In the genomic region with DNA sequence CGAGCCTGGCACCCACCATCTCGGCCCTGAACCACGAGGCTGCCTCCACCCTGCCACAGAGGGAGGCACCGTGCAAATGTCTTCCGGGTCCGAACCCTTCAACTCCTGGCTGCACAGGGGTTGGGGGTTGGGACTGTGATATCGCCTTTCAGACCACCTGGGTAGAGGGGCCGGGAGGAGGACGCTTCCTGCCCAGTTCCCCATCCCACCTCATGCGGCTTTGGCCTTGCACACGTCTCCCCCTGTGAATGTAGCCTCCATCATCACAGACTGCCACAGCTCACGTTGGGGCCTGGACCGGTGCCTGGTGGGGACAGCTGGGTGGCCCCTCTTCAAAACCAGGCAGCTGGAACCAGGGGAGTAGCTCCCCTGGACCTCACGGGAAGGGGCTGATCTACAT, we compare ENCODE assay signal across 8 mouse cellular contexts. TPM values are rescaled to one million over a fixed set of nuclear protein-coding genes. Genes with fewer than 3 reads are reported as not detected.
DNase-seq lines count a peak whose midpoint lies in the region; ATAC-seq and TF ChIP-seq lines count a peak whose summit lies in the region.

No protein-coding gene starts in this region.

- H3K9ac ChIP-seq in heart, adult 2 months (ENCODE audit: low read depth, low read length): peak overlapping the region; percentile 73; the same call in 1 of the 2 replicates
- H3K9ac ChIP-seq in lung, postnatal 0 days (replicated peaks; ENCODE audit: low read depth): no peak overlapping the region
- peak overlapping the region; percentile 20; the same call in 1 of the 2 replicates for H3K9ac ChIP-seq in intestine, embryonic 14.5 days (ENCODE audit: low read length)
- peak overlapping the region; percentile 67 for H3K9ac ChIP-seq in stomach, embryonic 16.5 days (ENCODE audit: low read length)

- no peak for DNase-seq in heart, adult 2 months
- DNase-seq in heart, postnatal 14 days: no peak
- DNase-seq in lung, postnatal 0 days (ENCODE audit: low spot score): no peak
- DNase-seq in lung, adult 18-20 months: no peak
- DNase-seq in intestine, embryonic 14.5 days (ENCODE audit: low spot score): peak; percentile 62
- DNase-seq in natural killer cell, adult 2 months (ENCODE audit: low spot score in 2 of 2): no peak

- peak overlapping the region; percentile 91 for H3K27ac ChIP-seq in heart, adult 2 months
- no peak overlapping the region for H3K27ac ChIP-seq in lung, postnatal 0 days (ENCODE audit: low read length)
- peak overlapping the region; percentile 0; the same call in 1 of the 2 replicates for H3K27ac ChIP-seq in intestine, embryonic 14.5 days (ENCODE audit: low read depth)
- no peak overlapping the region; the same call in 1 of the 2 replicates for H3K27ac ChIP-seq in stomach, embryonic 16.5 days (ENCODE audit: low read length)

- WGBS in heart, adult 2 months: 68% methylated on average over 14 of the region's 14 CpGs
- WGBS in lung, postnatal 0 days: 40% methylated on average over 14 of the region's 14 CpGs
- WGBS in intestine, embryonic 14.5 days: 23% methylated on average over 14 of the region's 14 CpGs
- 37% methylated on average over 14 of the region's 14 CpGs for WGBS in stomach, embryonic 16.5 days

- no peak overlapping the region for H3K4me3 ChIP-seq in heart, adult 2 months
- no peak overlapping the region for H3K4me3 ChIP-seq in lung, postnatal 0 days (ENCODE audit: low read depth, low read length)
- H3K4me3 ChIP-seq in intestine, embryonic 14.5 days (ENCODE audit: low read depth, low read length): no peak overlapping the region
- peak overlapping the region; percentile 30 for H3K4me3 ChIP-seq in stomach, embryonic 16.5 days (replicated peaks; ENCODE audit: low read length)

- no peak for TF ChIP-seq POLR2A in heart, adult 2 months (IDR thresholded peaks at IDR 0.05; ENCODE audit: insufficient read depth, low read depth, low read length)

- H3K4me1 ChIP-seq in heart, adult 2 months (ENCODE audit: control insufficient read depth, insufficient read depth, low read length): peaks cover 11% of the 10 kb centered on the region
- peaks cover 11% of the 10 kb centered on the region for H3K4me1 ChIP-seq in lung, postnatal 0 days (ENCODE audit: insufficient read depth, low read depth, low read length)
- H3K4me1 ChIP-seq in intestine, embryonic 14.5 days (replicated peaks; ENCODE audit: control insufficient read depth, insufficient read depth, low read length): peaks cover 18% of the 10 kb centered on the region
- peaks cover 12% of the 10 kb centered on the region for H3K4me1 ChIP-seq in stomach, embryonic 16.5 days (ENCODE audit: control insufficient read depth, insufficient read depth, low read length)

- no peaks in the 10 kb centered on the region for H3K9me3 ChIP-seq in lung, postnatal 0 days (ENCODE audit: low read length)
- H3K9me3 ChIP-seq in intestine, embryonic 14.5 days (ENCODE audit: control insufficient read depth, low read length): no peaks in the 10 kb centered on the region
- H3K9me3 ChIP-seq in stomach, embryonic 16.5 days (replicated peaks; ENCODE audit: control insufficient read depth, low read length): no peaks in the 10 kb centered on the region

- ATAC-seq in lung, postnatal 0 days: no peak
- ATAC-seq in intestine, embryonic 14.5 days (replicated peaks; ENCODE audit: low FRiP score, low TSS enrichment, low read depth): no peak
- no peak for ATAC-seq in stomach, embryonic 16.5 days (ENCODE audit: insufficient read depth, low FRiP score)
- ATAC-seq in frontal cortex, adult (ENCODE audit: low TSS enrichment): no peak

- H3K4me2 ChIP-seq in lung, postnatal 0 days (replicated peaks; ENCODE audit: low read depth, low read length): peak overlapping the region; percentile 59; the same call in 1 of the 2 replicates
- H3K4me2 ChIP-seq in intestine, embryonic 14.5 days (ENCODE audit: low read length): 0 out of 2 replicates have a peak overlapping the region, but pooled peaks have one; percentile 28
- H3K4me2 ChIP-seq in stomach, embryonic 16.5 days (ENCODE audit: low read depth, low read length): peak overlapping the region; percentile 49

- no peak for TF ChIP-seq EP300 in heart, adult 2 months (IDR thresholded peaks at IDR 0.05; ENCODE audit: insufficient read depth, low read depth, low read length)
- TF ChIP-seq EP300 in lung, postnatal 0 days (IDR thresholded peaks at IDR 0.05): no peak

- intact Hi-C loops in heart, adult 2 months (cut with DNase I): no loop called here
- intact Hi-C loops in heart, postnatal 14 days (cut with DNase I): no loop called here

- no peaks in the 10 kb centered on the region for H3K27me3 ChIP-seq in heart, adult 2 months (ENCODE audit: control insufficient read depth, insufficient read depth, low read length)
- H3K27me3 ChIP-seq in lung, postnatal 0 days (replicated peaks; ENCODE audit: insufficient read depth, low read length): no peaks in the 10 kb centered on the region
- H3K27me3 ChIP-seq in intestine, embryonic 14.5 days (replicated peaks; ENCODE audit: control insufficient read depth, insufficient read depth, low read length): no peaks in the 10 kb centered on the region
- no peaks in the 10 kb centered on the region for H3K27me3 ChIP-seq in stomach, embryonic 16.5 days (ENCODE audit: control insufficient read depth, insufficient read depth, low read length)

- no peaks in the 10 kb centered on the region for H3K36me3 ChIP-seq in heart, adult 2 months (ENCODE audit: control insufficient read depth, insufficient read depth, low read length)
- H3K36me3 ChIP-seq in lung, postnatal 0 days (ENCODE audit: insufficient read depth, low read length): no peaks in the 10 kb centered on the region
- H3K36me3 ChIP-seq in intestine, embryonic 14.5 days (ENCODE audit: control insufficient read depth, insufficient read depth, low read length): 0 out of 2 replicates have a peak, but pooled peaks cover 3% of the 10 kb centered on the region
- H3K36me3 ChIP-seq in stomach, embryonic 16.5 days (ENCODE audit: control insufficient read depth, insufficient read depth, low read length): no peaks in the 10 kb centered on the region

- no peak for TF ChIP-seq CTCF in heart, adult 2 months (IDR thresholded peaks at IDR 0.05)
- TF ChIP-seq CTCF in lung, postnatal 0 days (IDR thresholded peaks at IDR 0.05): no peak

- H3K79me2 ChIP-seq in heart, adult 2 months (replicated peaks; ENCODE audit: control insufficient read depth, insufficient read depth, low read length): no peaks in the 10 kb centered on the region

RNA-seq across cellular contexts. Expression of gene Adam11, which starts 16.9 kb away (rescaled TPM):
- 1 to 10 TPM; 3.4 to 4.9 TPM for total RNA-seq in heart, adult 2 months (2021)
- 10.1 and 12.5 TPM in 2 replicates for polyA plus RNA-seq in heart, adult 2 months (2012; rRNA removed)
- total RNA-seq in heart, postnatal 14 days (2021): 1 to 10 TPM; 4.0 to 4.4 TPM
- polyA plus RNA-seq in lung, postnatal 0 days (2015; fragmentation: Nextera tagmentation; extraction: Ambion mirVana): 0.78 and 1.8 TPM in 2 replicates
- polyA plus RNA-seq in intestine, embryonic 14.5 days (2014; fragmentation: Nextera tagmentation; extraction: Ambion mirVana): 4.9 and 5.8 TPM in 2 replicates
- 4.5 and 5.2 TPM in 2 replicates for polyA plus RNA-seq in stomach, embryonic 16.5 days (2015; fragmentation: Nextera tagmentation; extraction: Ambion mirVana)

RNA-seq across cellular contexts. Expression of gene Gjc1, which starts 41.3 kb away (rescaled TPM):
- total RNA-seq in heart, adult 2 months (2021): 10 to 100 TPM; 19.4 to 23.4 TPM
- 12.9 and 26.4 TPM in 2 replicates for polyA plus RNA-seq in heart, adult 2 months (2012; rRNA removed)
- total RNA-seq in heart, postnatal 14 days (2021): 10 to 100 TPM; 37.7 to 42.6 TPM
- polyA plus RNA-seq in lung, postnatal 0 days (2015; fragmentation: Nextera tagmentation; extraction: Ambion mirVana): 35.9 and 37.0 TPM in 2 replicates
- polyA plus RNA-seq in intestine, embryonic 14.5 days (2014; fragmentation: Nextera tagmentation; extraction: Ambion mirVana): 47.7 and 57.7 TPM in 2 replicates
- polyA plus RNA-seq in stomach, embryonic 16.5 days (2015; fragmentation: Nextera tagmentation; extraction: Ambion mirVana): 30.1 and 38.5 TPM in 2 replicates

RNA-seq across cellular contexts. Expression of gene Higd1b, which starts 57.5 kb away (rescaled TPM):
- 10 to 100 TPM; 11.0 to 12.2 TPM for total RNA-seq in heart, adult 2 months (2021)
- 15.2 and 21.6 TPM in 2 replicates for polyA plus RNA-seq in heart, adult 2 months (2012; rRNA removed)
- total RNA-seq in heart, postnatal 14 days (2021): 10 to 100 TPM; 20.4 to 25.4 TPM
- polyA plus RNA-seq in lung, postnatal 0 days (2015; fragmentation: Nextera tagmentation; extraction: Ambion mirVana): 111 and 138 TPM in 2 replicates
- polyA plus RNA-seq in intestine, embryonic 14.5 days (2014; fragmentation: Nextera tagmentation; extraction: Ambion mirVana): not detected in 2 replicates
- polyA plus RNA-seq in stomach, embryonic 16.5 days (2015; fragmentation: Nextera tagmentation; extraction: Ambion mirVana): 1.2 and 1.4 TPM in 2 replicates

Comparison
In these comparisons a context has a peak if more than half of its experiments do, and no peak if none do; other contexts are left out.
1. H3K27ac ChIP-seq: peak in heart, adult 2 months (single experiment) and intestine, embryonic 14.5 days (single experiment); none in lung, postnatal 0 days (single experiment) and stomach, embryonic 16.5 days (single experiment).
2. Peak in every context shown above with its lines, with median percentiles within 50 percentile points of each other: H3K4me2 ChIP-seq.